Mouse (Mus musculus) C2C12 (cell line): ENCODE data around the gene Mdfi.

Experiments used
- CEBPB ChIP-seq: IDR thresholded peaks from one replicate; pipeline ENCODE4 v1.6.1; 2011; ENCODE audit warnings: low read depth, mild to moderate bottlenecking, control low read depth, moderate library complexity
- CTCF ChIP-seq: IDR thresholded peaks from one replicate; pipeline ENCODE4 v1.5.1; 2011; ENCODE audit not compliant: control insufficient read depth, insufficient read depth, insufficient read length

GRCm38 (mm10) chr17:47841521-47841920, 7.0 kb upstream of the Mdfi start:
- TF ChIP-seq CTCF (no peak), CEBPB (no peak)
